Mouse (Mus musculus) liver, embryonic 14.5 days (tissue): ENCODE measurements at regions not wholly inside any gene's neighbourhood (a gene's known extent, or its start where the extent isn't known, plus 50 kb on each side); places are given as distances from the start of the nearest gene placed in this dataset.

Experiments
- CTCF ChIP-seq: IDR thresholded peaks from 2 replicates; pipeline ENCODE4 v1.5.1; 2016; ENCODE audit warnings: antibody characterized with exemption, low read depth, control low read depth
- EP300 ChIP-seq: IDR thresholded peaks from 2 replicates; pipeline ENCODE4 v1.6.1; 2016; ENCODE audit warnings: antibody characterized with exemption, low read depth

DNA sequence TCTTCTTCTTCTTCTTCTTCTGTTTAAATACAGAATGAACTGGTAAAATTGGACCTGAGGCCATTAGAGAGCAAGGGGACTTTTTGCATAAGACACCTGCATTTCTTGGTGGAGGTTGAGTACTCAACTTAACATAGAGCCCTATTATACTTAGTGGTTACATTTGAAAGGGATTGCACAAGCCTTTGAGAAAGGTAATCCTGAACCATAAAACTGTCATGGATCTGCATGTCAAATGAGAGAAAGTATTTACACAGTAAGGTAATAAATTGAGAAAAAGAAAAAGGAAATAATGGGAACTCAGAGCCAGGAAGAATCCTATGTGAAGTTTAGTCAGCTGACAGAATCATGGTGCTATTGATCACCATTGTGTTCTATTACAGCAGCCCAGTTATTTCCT lies 258.1 kb upstream of the 2610001J05Rik start:
- TF ChIP-seq CTCF, result no peak
- no peak for TF ChIP-seq EP300
